Mouse (Mus musculus): ENCODE measurements around the gene Fbxl18. TPM values are rescaled to one million over a fixed set of nuclear protein-coding genes. Genes with fewer than 3 reads are reported as not detected.
A peak's percentile ranks its signal among the peaks of the same experiment; 100 is the strongest.

The Fbxl18 gene
- polyA plus RNA-seq, 1 experiment from 2014 or later, result 34.2 TPM

DNA sequence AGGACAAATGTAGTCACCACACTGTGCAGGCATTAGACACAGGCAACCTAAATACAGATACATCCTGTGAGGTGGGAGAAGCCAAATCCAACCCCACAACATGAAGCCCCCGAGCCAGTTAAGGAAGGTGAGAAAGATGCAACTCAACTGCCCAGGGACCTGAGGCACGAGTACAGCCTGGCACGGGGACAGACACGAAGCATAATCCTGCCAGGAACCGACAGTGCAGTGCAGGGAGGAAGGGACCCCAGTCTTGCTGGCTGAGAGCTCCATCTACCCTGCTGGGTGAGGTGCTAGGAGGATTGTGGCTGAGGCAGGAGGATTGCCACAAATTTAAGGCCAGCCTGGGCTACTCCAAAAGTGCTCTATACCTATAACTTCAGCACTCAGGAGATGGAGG lies 18.3 kb downstream of the Fbxl18 start:
- peaks cover 63% of the 10 kb centered on the region for H3K4me1 ChIP-seq
- H3K9ac ChIP-seq (replicated peaks), result no peak overlapping the region
- H3K4me2 ChIP-seq (replicated peaks), result no peak overlapping the region
- 77% methylated on average over 5 of the region's 5 CpGs for WGBS
- ATAC-seq (replicated peaks), result peak; percentile 7; the same call in 1 of the 2 replicates
- peak overlapping the region; percentile 13; the same call in 1 of the 2 replicates for H3K27ac ChIP-seq (replicated peaks)
- no peak overlapping the region for H3K4me3 ChIP-seq
- H3K36me3 ChIP-seq, result peaks cover 23% of the 10 kb centered on the region; the same call in 1 of the 2 replicates
- no peaks in the 10 kb centered on the region for H3K9me3 ChIP-seq
- H3K27me3 ChIP-seq, result no peaks in the 10 kb centered on the region

DNA sequence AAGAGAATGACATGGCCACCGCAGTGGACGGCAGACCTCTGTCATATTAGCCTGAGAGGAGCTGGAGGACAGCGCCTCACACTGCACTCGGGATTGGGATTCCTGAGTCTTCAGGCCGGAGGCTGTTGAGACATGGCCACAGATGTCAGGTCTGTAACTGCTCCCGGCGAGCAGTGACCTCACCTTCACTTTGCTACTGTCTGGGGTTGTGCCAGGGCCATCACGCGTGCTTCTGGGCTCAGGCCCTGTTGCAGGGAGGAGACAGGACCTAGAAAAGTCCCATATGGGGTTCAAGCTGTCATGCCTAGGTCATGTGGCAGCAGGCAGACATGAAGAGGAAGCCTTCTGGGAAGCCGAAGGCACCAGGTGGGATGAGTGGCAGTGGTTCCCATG lies 19.7 kb downstream of the Fbxl18 start:
- H3K4me3 ChIP-seq, result no peak overlapping the region
- 83% methylated on average over 10 of the region's 10 CpGs for WGBS
- ATAC-seq (replicated peaks), result no peak
- H3K27me3 ChIP-seq, result no peaks in the 10 kb centered on the region
- H3K9me3 ChIP-seq, result no peaks in the 10 kb centered on the region
- peaks cover 63% of the 10 kb centered on the region for H3K4me1 ChIP-seq
- H3K9ac ChIP-seq (replicated peaks), result no peak overlapping the region
- no peak overlapping the region for H3K4me2 ChIP-seq (replicated peaks)
- H3K36me3 ChIP-seq, result peaks cover 23% of the 10 kb centered on the region; the same call in 1 of the 2 replicates
- no peak overlapping the region for H3K27ac ChIP-seq (replicated peaks)

GRCm38 (mm10) chr5:142874791-142875512 lies 20.3 kb downstream of the Fbxl18 start:
- 80% methylated on average over 13 of the region's 13 CpGs for WGBS
- no peak overlapping the region for H3K9ac ChIP-seq (replicated peaks)
- H3K9me3 ChIP-seq, result no peaks in the 10 kb centered on the region
- peaks cover 23% of the 10 kb centered on the region; the same call in 1 of the 2 replicates for H3K36me3 ChIP-seq
- no peaks in the 10 kb centered on the region for H3K27me3 ChIP-seq
- peaks cover 61% of the 10 kb centered on the region for H3K4me1 ChIP-seq
- ATAC-seq (replicated peaks), result no peak
- peak overlapping the region; percentile 27; the same call in 1 of the 2 replicates for H3K27ac ChIP-seq (replicated peaks)
- H3K4me3 ChIP-seq, result no peak overlapping the region
- no peak overlapping the region for H3K4me2 ChIP-seq (replicated peaks)

DNA sequence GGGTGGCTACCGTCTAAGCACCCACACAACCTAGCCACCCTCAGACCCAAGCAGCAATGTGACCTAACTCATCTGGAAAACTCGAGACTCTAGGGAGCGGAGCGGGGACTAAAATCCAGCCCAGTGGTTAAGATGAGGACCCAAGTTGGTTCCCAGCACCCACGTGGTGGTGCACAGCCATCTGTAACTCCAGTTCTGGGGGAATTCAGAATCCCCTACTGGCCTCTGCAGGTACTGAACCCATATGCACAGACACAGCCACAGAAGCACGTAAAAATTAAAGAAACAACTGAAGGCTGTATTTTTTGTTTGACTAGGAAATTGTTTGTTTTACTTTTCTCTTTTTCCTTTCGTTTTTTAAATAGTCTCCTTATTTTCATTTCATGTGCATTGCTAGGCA lies 21.5 kb downstream of the Fbxl18 start:
- ATAC-seq (replicated peaks), result no peak
- Histone ChIP-seq H3K9ac (replicated peaks) (no peak overlapping the region), H3K9me3 (no peaks in the 10 kb centered on the region), H3K36me3 (peaks cover 23% of the 10 kb centered on the region; the same call in 1 of the 2 replicates), H3K27ac (replicated peaks) (no peak overlapping the region), H3K4me1 (peaks cover 61% of the 10 kb centered on the region), H3K4me2 (replicated peaks) (no peak overlapping the region), H3K4me3 (no peak overlapping the region), H3K27me3 (no peaks in the 10 kb centered on the region)
- 95% methylated on average over 7 of the region's 7 CpGs for WGBS

GRCm38 (mm10) chr5:142871765-142872164 lies 23.5 kb downstream of the Fbxl18 start:
- peaks cover 49% of the 10 kb centered on the region for H3K4me1 ChIP-seq
- no peak for ATAC-seq (replicated peaks)
- H3K4me3 ChIP-seq, result no peak overlapping the region
- no peak overlapping the region for H3K4me2 ChIP-seq (replicated peaks)
- WGBS, result 45% methylated on average over 12 of the region's 12 CpGs
- H3K9ac ChIP-seq (replicated peaks), result no peak overlapping the region
- no peaks in the 10 kb centered on the region for H3K27me3 ChIP-seq
- peak overlapping the region; percentile 42 for H3K27ac ChIP-seq (replicated peaks)
- H3K36me3 ChIP-seq, result peaks cover 17% of the 10 kb centered on the region; the same call in 1 of the 2 replicates
- H3K9me3 ChIP-seq, result no peaks in the 10 kb centered on the region

DNA sequence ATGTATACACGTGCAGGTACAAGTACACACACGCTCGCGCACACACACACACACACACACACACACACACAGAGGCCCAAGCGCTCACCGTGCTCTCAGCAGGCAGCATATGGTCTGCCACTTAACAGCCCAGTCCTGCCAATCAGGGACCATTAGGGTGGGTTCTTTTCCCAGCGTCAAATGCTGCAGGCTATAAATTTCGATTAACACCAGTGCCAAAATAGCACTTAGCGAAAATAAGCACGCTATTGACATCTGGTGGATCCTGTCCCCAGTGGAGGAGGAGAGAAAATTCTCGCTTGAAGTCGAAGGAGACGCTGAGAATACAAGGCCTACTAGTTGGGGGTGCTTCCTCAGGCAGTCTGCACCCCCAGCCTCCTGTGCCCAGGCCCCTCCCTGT lies 25.8 kb downstream of the Fbxl18 start:
- peak overlapping the region; percentile 89 for H3K27ac ChIP-seq (replicated peaks)

DNA sequence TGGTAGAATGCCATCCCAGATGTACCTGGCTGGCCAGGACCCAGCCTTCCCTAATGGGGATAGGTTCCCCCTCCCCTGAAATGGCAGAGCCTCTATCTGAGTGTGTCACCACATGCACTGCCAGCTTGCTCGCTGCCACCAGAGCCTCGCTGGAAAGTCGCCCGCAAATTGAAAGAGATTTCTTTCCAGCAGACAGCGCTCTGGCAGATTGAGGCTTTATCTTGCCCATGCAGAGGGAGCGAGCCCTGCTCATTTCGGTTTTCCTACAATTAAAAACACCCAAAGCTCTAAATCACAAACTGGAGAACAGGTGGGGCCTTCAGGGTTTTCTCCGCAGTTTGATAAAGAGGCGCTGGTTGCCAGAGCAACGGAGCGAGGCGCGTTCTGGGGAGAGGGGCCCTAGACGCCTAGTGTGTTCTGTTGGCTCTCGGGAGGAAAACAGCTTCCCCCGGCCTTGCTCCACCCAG lies 37.4 kb downstream of the Fbxl18 start:
- no peaks in the 10 kb centered on the region for H3K36me3 ChIP-seq
- H3K4me1 ChIP-seq, result peaks cover 26% of the 10 kb centered on the region
- 20% methylated on average over 16 of the region's 16 CpGs for WGBS
- no peak overlapping the region for H3K9ac ChIP-seq (replicated peaks)
- no peaks in the 10 kb centered on the region for H3K9me3 ChIP-seq
- peak overlapping the region; percentile 15 for H3K4me2 ChIP-seq (replicated peaks)
- ATAC-seq (replicated peaks), result peak; percentile 81
- no peaks in the 10 kb centered on the region for H3K27me3 ChIP-seq
- no peak overlapping the region for H3K4me3 ChIP-seq
- peak overlapping the region; percentile 90 for H3K27ac ChIP-seq (replicated peaks)

More for the DNA sequence above, 25.8 kb downstream of the Fbxl18 start:
- peak; percentile 84 for ATAC-seq (replicated peaks)
- no peak overlapping the region for H3K4me3 ChIP-seq
- peaks cover 12% of the 10 kb centered on the region; the same call in 1 of the 2 replicates for H3K36me3 ChIP-seq
- no peaks in the 10 kb centered on the region for H3K27me3 ChIP-seq
- peaks cover 33% of the 10 kb centered on the region for H3K4me1 ChIP-seq
- no peak overlapping the region for H3K9ac ChIP-seq (replicated peaks)
- H3K4me2 ChIP-seq (replicated peaks), result no peak overlapping the region
- 43% methylated on average over 13 of the region's 13 CpGs for WGBS
- no peaks in the 10 kb centered on the region for H3K9me3 ChIP-seq

GRCm38 (mm10) chr5:142856408-142856807 lies 38.8 kb downstream of the Fbxl18 start:
- Histone ChIP-seq H3K4me2 (replicated peaks) (no peak overlapping the region), H3K4me1 (peaks cover 16% of the 10 kb centered on the region), H3K27ac (replicated peaks) (0 out of 2 replicates have a peak overlapping the region, but pooled peaks have one; percentile 90), H3K27me3 (no peaks in the 10 kb centered on the region), H3K9me3 (no peaks in the 10 kb centered on the region), H3K4me3 (no peak overlapping the region), H3K36me3 (no peaks in the 10 kb centered on the region), H3K9ac (replicated peaks) (no peak overlapping the region)
- ATAC-seq (replicated peaks), result no peak
- WGBS, result 84% methylated on average over 4 of the region's 4 CpGs

DNA sequence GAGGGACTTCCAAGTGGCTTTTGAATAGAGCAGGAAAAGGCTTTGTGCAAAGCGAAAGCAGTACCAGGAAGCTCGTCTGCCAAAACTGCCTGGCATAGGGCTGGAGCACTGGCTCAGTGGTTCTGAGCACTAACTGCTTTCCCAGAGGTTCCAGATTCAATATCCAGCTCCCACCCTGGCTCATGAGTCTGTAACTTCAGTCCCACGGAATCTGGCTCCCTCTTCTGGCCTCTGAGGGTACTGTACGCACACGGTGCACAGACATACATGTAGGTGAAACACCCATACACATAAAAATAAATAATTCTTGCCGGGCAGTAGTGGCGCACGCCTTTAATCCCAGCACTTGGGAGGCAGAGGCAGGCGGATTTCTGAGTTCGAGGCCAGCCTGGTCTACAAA lies 40.3 kb downstream of the Fbxl18 start:
- Histone ChIP-seq H3K36me3 (no peaks in the 10 kb centered on the region), H3K27me3 (no peaks in the 10 kb centered on the region), H3K27ac (replicated peaks) (no peak overlapping the region), H3K4me2 (replicated peaks) (no peak overlapping the region), H3K9me3 (no peaks in the 10 kb centered on the region), H3K4me3 (no peak overlapping the region), H3K9ac (replicated peaks) (no peak overlapping the region), H3K4me1 (peaks cover 16% of the 10 kb centered on the region)
- WGBS, result 74% methylated on average over 10 of the region's 10 CpGs
- peak; percentile 23; the same call in 1 of the 2 replicates for ATAC-seq (replicated peaks)

- WGBS, result 80% methylated on average over 6 of the region's 6 CpGs
- no peaks in the 10 kb centered on the region for H3K9me3 ChIP-seq
- H3K36me3 ChIP-seq, result no peaks in the 10 kb centered on the region
Measured at GRCm38 (mm10) chr5:142853585-142853984, 41.6 kb downstream of the Fbxl18 start.

DNA sequence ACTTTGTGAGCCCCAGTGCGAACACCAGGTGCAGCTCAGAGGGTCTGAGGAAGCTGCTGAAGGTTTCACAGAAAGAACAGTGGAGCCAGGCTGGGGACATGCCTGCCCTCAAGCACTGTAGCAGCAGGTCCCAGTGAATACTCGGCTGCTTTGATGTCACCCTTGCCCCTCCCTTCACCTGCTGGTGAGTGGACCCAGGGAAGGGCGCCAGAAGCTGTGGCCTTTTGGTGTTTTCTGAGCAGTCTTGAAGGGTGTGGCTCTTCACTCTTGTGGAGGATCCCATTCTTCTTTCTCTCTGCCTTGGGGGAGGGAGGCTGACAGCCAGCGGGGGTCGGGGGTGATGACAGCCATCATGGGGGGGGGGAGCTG lies 43.6 kb downstream of the Fbxl18 start:
- Histone ChIP-seq H3K27ac (replicated peaks) (no peak overlapping the region), H3K9me3 (no peaks in the 10 kb centered on the region), H3K4me3 (no peak overlapping the region), H3K36me3 (no peaks in the 10 kb centered on the region), H3K9ac (replicated peaks) (no peak overlapping the region), H3K27me3 (no peaks in the 10 kb centered on the region), H3K4me1 (0 out of 2 replicates have a peak, but pooled peaks cover 2% of the 10 kb centered on the region), H3K4me2 (replicated peaks) (no peak overlapping the region)
- no peak for ATAC-seq (replicated peaks)
- 74% methylated on average over 5 of the region's 5 CpGs for WGBS

More at GRCm38 (mm10) chr5:142853585-142853984, 41.6 kb downstream of the Fbxl18 start:
- Histone ChIP-seq H3K4me3 (no peak overlapping the region), H3K27me3 (no peaks in the 10 kb centered on the region), H3K9ac (replicated peaks) (no peak overlapping the region), H3K27ac (replicated peaks) (no peak overlapping the region), H3K4me2 (replicated peaks) (no peak overlapping the region), H3K4me1 (peaks cover 16% of the 10 kb centered on the region)
- no peak for ATAC-seq (replicated peaks)

- H3K27ac ChIP-seq (replicated peaks), result no peak overlapping the region
- no peaks in the 10 kb centered on the region for H3K27me3 ChIP-seq
- H3K9me3 ChIP-seq, result no peaks in the 10 kb centered on the region
- no peak for ATAC-seq (replicated peaks)
- no peaks in the 10 kb centered on the region for H3K36me3 ChIP-seq
- H3K4me1 ChIP-seq, result 0 out of 2 replicates have a peak, but pooled peaks cover 2% of the 10 kb centered on the region
- no peak overlapping the region for H3K4me3 ChIP-seq
- WGBS, result 84% methylated on average over 7 of the region's 7 CpGs
- H3K4me2 ChIP-seq (replicated peaks), result no peak overlapping the region
- no peak overlapping the region for H3K9ac ChIP-seq (replicated peaks)
Measured at GRCm38 (mm10) chr5:142850916-142851680, 44.1 kb downstream of the Fbxl18 start.
